Comparison of ENCODE assay signal across 21 mouse cellular contexts in genomic region chr10:80650392-80650791, GRCm38 (mm10). TPM values are rescaled to one million over a fixed set of nuclear protein-coding genes. Genes with fewer than 3 reads are reported as not detected.
A peak's percentile ranks its signal among the peaks of the same experiment; 100 is the strongest.
DNase-seq lines count a peak whose midpoint lies in the region; ATAC-seq lines count a peak whose summit lies in the region.
"Had no signal": no experiment of that assay in that cellular context is flagged by ENCODE, and none has a peak within 500 bp of the region (broad histone marks: within the 10 kb centered on the region; RNA-seq: fewer than 3 reads in every experiment).

No protein-coding gene starts in this region.

- 0 out of 2 replicates have a peak overlapping the region, but pooled peaks have one; percentile 15 for H3K9ac ChIP-seq in heart, embryonic 13.5 days
- H3K9ac ChIP-seq: embryonic facial prominence, embryonic 13.5 days; forebrain, embryonic 12.5 days; heart, embryonic 15.5 days; hindbrain, embryonic 15.5 days had no signal

- H3K4me3 ChIP-seq in heart, embryonic 13.5 days, result no peak overlapping the region
- H3K4me3 ChIP-seq: embryonic facial prominence, embryonic 13.5 days; forebrain, embryonic 12.5 days; heart, embryonic 10.5 days; heart, embryonic 15.5 days; hindbrain, embryonic 10.5 days; hindbrain, embryonic 15.5 days had no signal

- intact Hi-C loops in heart, postnatal 14 days (cut with DNase I), result loop anchor here (2.0 kb wide), 1 partner anchor 16 kb away; no protein-coding TSS in a partner anchor
- intact Hi-C loops in left cerebral cortex, postnatal 25 days (cut with DNase I), result no loop called here
- intact Hi-C loops in left cerebral cortex, postnatal 4 days (cut with DNase I), result no loop called here
- intact Hi-C loops in left cerebral cortex, postnatal 36 days (cut with DNase I), result no loop called here

- no peak for ATAC-seq in heart, embryonic 13.5 days (ENCODE audit: extremely low read depth, insufficient number of reproducible peaks, low FRiP score, low TSS enrichment)
- ATAC-seq: forebrain, embryonic 16.5 days had no signal

- no peak for DNase-seq in heart, postnatal 14 days
- DNase-seq in left cerebral cortex, postnatal 25 days (ENCODE audit: low spot score in 2 of 2), result peak; percentile 35 to 65
- no peak for DNase-seq in left cerebral cortex, postnatal 4 days
- DNase-seq in brain, adult 2 months (ENCODE audit: low read depth, low spot score), result peak; percentile 74
- peak; percentile 44 to 49 for DNase-seq in left cerebral cortex, postnatal 36 days (ENCODE audit: low spot score in 2 of 2)
- DNase-seq: adrenal gland, adult 8-10 months; adrenal gland, postnatal 36 days; cerebellum, adult 11 months; cerebellum, adult 9-11 months; cerebellum, postnatal 36 days; gastrocnemius, postnatal 10 days; heart, adult 18-20 months had no signal

- no peak overlapping the region for H3K27ac ChIP-seq in heart, embryonic 13.5 days (replicated peaks)
- H3K27ac ChIP-seq: embryonic facial prominence, embryonic 13.5 days; forebrain, embryonic 12.5 days; heart, embryonic 10.5 days; heart, embryonic 15.5 days; hindbrain, embryonic 10.5 days; hindbrain, embryonic 15.5 days had no signal

- H3K36me3 ChIP-seq in heart, embryonic 13.5 days, result peaks cover 47% of the 10 kb centered on the region

- H3K27me3 ChIP-seq in heart, embryonic 13.5 days (replicated peaks), result no peaks in the 10 kb centered on the region
- H3K27me3 ChIP-seq: embryonic facial prominence, embryonic 13.5 days; forebrain, embryonic 12.5 days; heart, embryonic 15.5 days; hindbrain, embryonic 15.5 days had no signal

- peaks cover 28% of the 10 kb centered on the region for H3K4me1 ChIP-seq in heart, embryonic 13.5 days

- 81% methylated on average over 10 of the region's 10 CpGs for WGBS in heart, embryonic 13.5 days

- no peak overlapping the region for H3K4me2 ChIP-seq in heart, embryonic 13.5 days
- H3K4me2 ChIP-seq: embryonic facial prominence, embryonic 13.5 days; forebrain, embryonic 12.5 days; heart, embryonic 15.5 days; hindbrain, embryonic 15.5 days had no signal

- H3K9me3 ChIP-seq in heart, embryonic 13.5 days, result no peaks in the 10 kb centered on the region
- H3K9me3 ChIP-seq: embryonic facial prominence, embryonic 13.5 days; forebrain, embryonic 12.5 days; G1E; heart, embryonic 10.5 days; heart, embryonic 15.5 days; hindbrain, embryonic 10.5 days; hindbrain, embryonic 15.5 days had no signal

RNA-seq across cellular contexts. Expression of gene Btbd2, which starts 6.5 kb away (rescaled TPM):
- polyA plus RNA-seq in heart, embryonic 13.5 days (2015; fragmentation: Nextera tagmentation; extraction: Ambion mirVana), result 50.9 and 53.7 TPM in 2 replicates
- 10 to 100 TPM; 40.6 to 41.9 TPM for total RNA-seq in heart, postnatal 14 days (2021)
- 10 to 100 TPM; 91.7 to 92.7 TPM for total RNA-seq in left cerebral cortex, postnatal 25 days (2021)
- 10 to 100 TPM; 80.9 to 83.2 TPM for total RNA-seq in left cerebral cortex, postnatal 4 days (2021)
- total RNA-seq in left cerebral cortex, postnatal 36 days (2021), result 100 to 1,000 TPM in 1 of 2 experiments, 10 to 100 TPM in 1; 93.4 to 100 TPM

RNA-seq across cellular contexts. Expression of gene Mknk2, which starts 27.5 kb away (rescaled TPM):
- 78.2 and 78.7 TPM in 2 replicates for polyA plus RNA-seq in heart, embryonic 13.5 days (2015; fragmentation: Nextera tagmentation; extraction: Ambion mirVana)
- 100 to 1,000 TPM; 166 to 169 TPM for total RNA-seq in heart, postnatal 14 days (2021)
- total RNA-seq in left cerebral cortex, postnatal 25 days (2021), result 10 to 100 TPM; 35.3 to 44.0 TPM
- 10 to 100 TPM; 61.6 to 67.1 TPM for total RNA-seq in left cerebral cortex, postnatal 4 days (2021)
- 10 to 100 TPM; 39.9 to 42.0 TPM for total RNA-seq in left cerebral cortex, postnatal 36 days (2021)

RNA-seq across cellular contexts. Expression of gene Csnk1g2, which starts 27.8 kb away (rescaled TPM):
- polyA plus RNA-seq in heart, embryonic 13.5 days (2015; fragmentation: Nextera tagmentation; extraction: Ambion mirVana), result 87.5 and 89.0 TPM in 2 replicates
- 100 to 1,000 TPM; 123 to 131 TPM for total RNA-seq in heart, postnatal 14 days (2021)
- total RNA-seq in left cerebral cortex, postnatal 25 days (2021), result 100 to 1,000 TPM; 222 to 247 TPM
- 100 to 1,000 TPM; 130 to 138 TPM for total RNA-seq in left cerebral cortex, postnatal 4 days (2021)
- 100 to 1,000 TPM; 208 to 256 TPM for total RNA-seq in left cerebral cortex, postnatal 36 days (2021)

RNA-seq across cellular contexts. Expression of gene Gm49322, which starts 44.6 kb away (rescaled TPM):
- polyA plus RNA-seq in heart, embryonic 13.5 days (2015; fragmentation: Nextera tagmentation; extraction: Ambion mirVana), result 1.5 and 1.7 TPM in 2 replicates
- total RNA-seq in heart, postnatal 14 days (2021), result under 1 TPM; 0.55 to 0.71 TPM
- 1 to 10 TPM; 2.8 to 2.9 TPM for total RNA-seq in left cerebral cortex, postnatal 25 days (2021)
- total RNA-seq in left cerebral cortex, postnatal 4 days (2021), result 1 to 10 TPM; 3.7 to 4.8 TPM
- total RNA-seq in left cerebral cortex, postnatal 36 days (2021), result 1 to 10 TPM; 2.6 to 3.6 TPM

RNA-seq across cellular contexts. Expression of gene Adat3, which starts 47.7 kb away (rescaled TPM):
- 4.4 and 5.6 TPM in 2 replicates for polyA plus RNA-seq in heart, embryonic 13.5 days (2015; fragmentation: Nextera tagmentation; extraction: Ambion mirVana)
- total RNA-seq in heart, postnatal 14 days (2021), result 1 to 10 TPM; 1.6 to 1.8 TPM
- total RNA-seq in left cerebral cortex, postnatal 25 days (2021), result 1 to 10 TPM; 3.6 to 4.5 TPM
- 1 to 10 TPM; 2.9 to 3.6 TPM for total RNA-seq in left cerebral cortex, postnatal 4 days (2021)
- 1 to 10 TPM; 1.7 to 4.0 TPM for total RNA-seq in left cerebral cortex, postnatal 36 days (2021)

Comparison
In these comparisons a context has a peak if more than half of its experiments do, and no peak if none do; other contexts are left out.
1. DNase-seq: peak in left cerebral cortex, postnatal 25 days (2 of 2), brain, adult 2 months (single experiment) and left cerebral cortex, postnatal 36 days (2 of 2); none in heart, postnatal 14 days (0 of 2) and left cerebral cortex, postnatal 4 days (single experiment).